Mouse (Mus musculus): ENCODE measurements around the gene Dctn3.
"Not testable (repeated sequence)": the region's sequence is repeated elsewhere in the genome, so short reads cannot be mapped to it uniquely, and the experiment has no call there.

DNA sequence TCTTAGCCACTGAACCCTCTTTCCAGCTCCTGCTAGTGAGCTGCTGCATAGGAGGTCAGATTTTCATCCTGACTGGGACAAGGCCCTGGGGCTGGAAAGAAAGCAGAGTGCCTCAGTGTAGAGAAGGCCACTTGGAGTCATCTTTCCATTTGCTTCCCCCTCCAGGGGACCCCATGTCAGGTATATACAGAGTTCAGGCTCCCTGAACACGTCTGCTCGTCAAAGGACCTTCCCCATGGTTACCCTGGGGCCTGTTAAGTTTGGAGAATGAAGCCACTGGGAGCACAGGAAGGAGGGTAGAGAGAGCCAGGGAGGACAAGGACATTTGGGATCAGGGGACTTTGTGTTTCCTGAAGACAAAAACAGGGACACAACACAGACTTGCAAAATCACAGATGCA, 20.7 kb downstream of the Dctn3 start:
- not testable (repeated sequence) for TF ChIP-seq POLR2A (IDR thresholded peaks at IDR 0.05; ENCODE audit: borderline replicate concordance, insufficient read depth, low read length); CTCF (IDR thresholded peaks at IDR 0.05; ENCODE audit: borderline replicate concordance, insufficient read depth, low read depth, low read length)
